Mouse (Mus musculus): ENCODE measurements at regions not wholly inside any gene's neighbourhood (a gene's known extent, or its start where the extent isn't known, plus 50 kb on each side); places are given as distances from the start of the nearest gene placed in this dataset.

DNA sequence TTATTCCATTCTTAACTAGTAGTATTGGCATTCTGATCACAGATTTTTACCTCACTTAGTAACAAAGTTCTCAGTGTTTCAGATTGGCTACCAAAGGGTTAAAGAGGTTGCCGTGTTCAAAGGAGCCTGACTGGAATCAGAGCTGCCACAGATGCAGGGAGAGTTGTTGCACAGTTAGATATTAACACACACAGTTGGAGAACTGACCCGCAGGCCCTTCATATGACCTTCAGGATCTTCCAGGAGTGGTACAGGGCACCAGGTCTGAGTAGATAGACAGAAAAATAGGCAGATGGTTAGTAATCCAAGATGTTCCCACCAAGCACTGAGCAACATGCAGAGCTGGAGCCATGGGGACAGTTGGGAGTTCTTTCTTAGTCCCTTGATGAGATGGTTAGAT, 123.1 kb downstream of the Tmem17 start:
- no peak for TF ChIP-seq CTCF (IDR thresholded peaks at IDR 0.05; ENCODE audit: low read depth, low read length)
- no peak for TF ChIP-seq EP300 (IDR thresholded peaks at IDR 0.05; ENCODE audit: insufficient read depth, low read depth, low read length)
